Mouse (Mus musculus): ENCODE measurements at regions not wholly inside any gene's neighbourhood (a gene's known extent, or its start where the extent isn't known, plus 50 kb on each side); places are given as distances from the start of the nearest gene placed in this dataset.

- no peak for DNase-seq (ENCODE audit: low spot score in 2 of 2)
- intact Hi-C loops (cut with DNase I): no loop called here
Observed at GRCm38 (mm10) chr10:115664567-115664966, 77.0 kb upstream of the Lgr5 start.

GRCm38 (mm10) chr10:115676661-115677060 lies 89.1 kb upstream of the Lgr5 start:
- intact Hi-C loops (cut with DNase I): no loop called here
- no peak for DNase-seq (ENCODE audit: low spot score in 2 of 2)

DNA sequence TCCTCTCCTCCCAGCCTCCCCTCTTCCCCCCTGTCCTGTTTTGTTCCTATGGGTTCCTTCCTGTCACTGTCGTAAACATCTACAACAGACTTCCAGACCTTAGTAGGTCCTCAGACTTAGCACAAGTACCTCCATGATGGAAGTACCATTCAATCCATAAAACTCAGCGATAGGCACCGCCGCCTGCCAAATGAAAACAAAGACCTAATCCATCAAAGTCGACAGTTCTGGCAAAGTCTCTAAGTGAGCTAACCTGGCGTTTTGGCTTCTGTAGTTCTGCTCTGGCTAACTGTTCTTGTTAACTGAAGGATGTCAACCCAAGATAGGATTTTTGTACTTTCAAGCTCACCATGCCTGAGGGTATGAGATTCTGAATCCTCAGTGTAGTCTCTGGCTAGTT lies 93.5 kb upstream of the Lgr5 start:
- intact Hi-C loops (cut with DNase I): no loop called here

DNA sequence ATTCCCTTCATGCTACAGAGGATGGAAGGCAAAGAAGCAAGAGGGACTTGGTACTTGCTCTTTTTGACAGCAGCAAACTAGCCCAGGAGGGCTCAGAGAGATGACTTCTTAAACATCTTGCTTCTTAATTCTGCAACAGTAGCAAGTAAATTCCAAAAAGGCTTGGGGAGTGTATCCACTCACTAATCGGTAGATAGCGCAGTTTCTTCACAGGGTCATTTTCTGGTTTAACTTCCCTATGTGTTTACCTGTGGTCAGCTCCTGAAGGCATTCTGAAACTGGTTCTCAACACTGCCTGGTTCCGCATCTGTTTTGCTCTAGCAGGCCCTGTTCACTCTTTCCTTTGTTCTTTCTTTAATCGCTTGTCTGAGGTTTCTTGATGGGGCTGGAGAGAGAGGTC lies 104.4 kb upstream of the Lgr5 start:
- intact Hi-C loops (cut with DNase I): no loop called here
- DNase-seq (ENCODE audit: low spot score in 2 of 2): no peak

More for the DNA sequence above, 93.5 kb upstream of the Lgr5 start:
- DNase-seq (ENCODE audit: low spot score in 2 of 2): no peak

- intact Hi-C loops (cut with DNase I): no loop called here
- no peak for DNase-seq (ENCODE audit: low spot score in 2 of 2)
Observed at GRCm38 (mm10) chr10:115693986-115694833, 106.6 kb upstream of the Lgr5 start.

- intact Hi-C loops (cut with DNase I): no loop called here
- DNase-seq (ENCODE audit: low spot score in 2 of 2): no peak
Observed at GRCm38 (mm10) chr10:115702358-115702757, 114.3 kb upstream of the Tspan8 start.

DNA sequence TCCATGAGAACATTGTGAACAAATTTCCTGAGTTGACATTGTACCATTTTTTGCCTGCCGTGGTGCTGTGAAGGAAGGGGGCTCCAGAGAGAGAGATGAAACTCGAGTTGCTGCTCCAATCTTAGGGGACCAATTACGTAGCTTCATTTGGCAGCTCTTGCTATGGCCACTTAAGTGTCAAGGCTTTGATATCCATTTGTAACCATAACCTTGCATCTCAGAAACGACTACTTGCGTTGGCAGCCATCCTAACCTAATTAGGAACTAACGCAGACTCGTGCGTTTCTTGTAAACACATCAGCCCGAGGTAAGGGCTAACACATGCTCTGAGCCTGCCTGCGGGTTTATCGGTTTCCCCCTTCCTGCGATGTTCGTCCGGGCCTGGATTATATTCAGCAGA lies 108.0 kb upstream of the Tspan8 start:
- intact Hi-C loops (cut with DNase I): no loop called here
- DNase-seq (ENCODE audit: low spot score in 2 of 2): no peak

- peak in 1 of 2 experiments; percentile 19 for DNase-seq (ENCODE audit: low spot score in 2 of 2)
- intact Hi-C loops (cut with DNase I): no loop called here
Observed at GRCm38 (mm10) chr10:115713896-115714295, 102.7 kb upstream of the Tspan8 start.

DNA sequence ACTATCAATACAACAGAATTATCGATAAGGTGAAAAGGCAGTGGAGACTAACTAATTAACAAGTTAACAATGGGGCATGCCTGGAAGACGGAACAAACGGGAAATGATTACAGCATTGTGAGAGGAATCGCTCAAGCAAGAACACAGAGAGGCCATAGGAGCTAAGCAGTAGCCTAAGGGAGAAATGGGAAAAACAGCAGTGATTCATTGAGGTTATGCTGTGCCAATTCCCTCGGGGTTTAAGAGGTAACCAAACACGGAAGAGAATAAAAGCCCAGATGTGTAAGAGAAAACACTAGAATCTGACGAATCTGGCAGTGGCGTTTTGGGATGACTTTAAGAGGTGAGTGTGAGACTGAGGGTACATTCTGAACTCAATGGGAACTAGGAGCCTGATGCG lies 100.5 kb upstream of the Tspan8 start:
- intact Hi-C loops (cut with DNase I): no loop called here
- no peak for DNase-seq (ENCODE audit: low spot score in 2 of 2)

DNA sequence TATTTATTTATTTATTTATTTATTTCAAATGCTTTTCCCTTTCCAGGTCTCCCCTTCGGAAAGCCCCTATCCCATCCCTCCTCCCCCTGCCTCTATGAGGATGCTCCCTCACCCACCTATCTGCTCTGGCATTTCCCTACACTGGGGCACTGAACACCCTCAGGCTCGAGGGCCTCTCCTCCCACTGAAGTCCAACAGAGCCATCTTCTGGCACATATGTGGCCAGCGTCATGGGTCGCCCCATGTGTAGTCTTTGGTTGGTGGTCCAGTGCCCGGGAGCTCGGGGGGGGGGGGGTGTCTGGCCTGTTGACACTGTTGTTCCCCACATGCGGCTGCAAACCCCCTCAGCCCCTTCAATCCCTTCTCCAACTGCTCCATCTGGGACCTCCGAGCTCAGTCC lies 99.6 kb upstream of the Tspan8 start:
- intact Hi-C loops (cut with DNase I): no loop called here
- DNase-seq (ENCODE audit: low spot score in 2 of 2): no peak

DNA sequence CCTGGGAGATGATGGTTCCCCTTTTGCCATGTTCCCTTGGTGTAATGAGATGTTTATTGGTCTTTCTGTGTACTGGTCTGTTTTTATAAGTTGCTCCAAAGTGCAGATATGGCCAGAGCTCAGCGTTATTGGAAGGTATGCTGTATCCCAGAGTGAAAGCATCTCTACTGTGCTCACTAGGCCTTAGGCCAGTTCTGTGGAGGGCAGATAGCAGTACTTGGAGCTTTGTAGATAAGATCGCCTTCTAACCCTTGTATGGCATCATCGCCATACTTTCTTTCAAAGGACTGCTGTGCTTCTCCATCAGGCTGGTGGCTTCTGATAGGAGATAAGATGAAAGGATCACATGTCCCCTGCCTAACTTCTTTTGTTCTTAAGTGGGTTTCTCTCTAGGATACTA lies 94.0 kb upstream of the Tspan8 start:
- intact Hi-C loops (cut with DNase I): no loop called here
- DNase-seq (ENCODE audit: low spot score in 2 of 2): no peak

DNA sequence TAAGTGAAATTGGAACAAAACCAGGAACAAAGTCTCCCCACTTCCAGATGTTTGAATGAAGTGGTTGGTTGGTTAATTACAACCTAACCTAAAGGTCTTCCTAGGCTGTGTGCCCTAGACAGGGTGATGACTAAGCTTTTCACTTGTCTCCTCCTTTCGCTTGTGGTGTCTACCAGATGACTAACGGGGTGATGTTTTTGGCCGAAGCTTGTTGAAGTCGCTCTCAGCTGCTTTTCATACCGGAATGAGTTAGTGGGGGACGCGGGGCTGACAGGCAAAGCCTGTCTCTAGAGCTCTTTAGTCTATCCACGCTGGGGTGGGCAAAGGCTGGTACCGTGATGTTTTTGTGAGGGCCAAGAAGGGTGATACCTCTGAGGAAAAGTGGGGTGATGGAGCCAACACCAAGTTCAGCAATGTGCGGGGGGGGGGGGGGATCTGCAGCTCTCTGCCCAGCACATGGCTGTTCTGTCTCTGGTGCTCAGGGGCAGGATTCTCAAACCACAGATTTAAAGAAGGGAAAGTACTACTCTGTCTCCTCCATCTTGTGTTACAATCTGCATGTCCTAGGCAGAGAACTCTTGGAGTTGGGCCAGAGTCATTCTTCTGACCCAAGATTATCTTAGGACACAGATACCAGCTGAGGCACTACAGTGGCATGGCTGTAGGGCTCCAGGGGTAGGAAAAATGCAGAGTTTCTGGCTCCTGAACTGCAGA lies 73.8 kb upstream of the Tspan8 start:
- no peak for DNase-seq (ENCODE audit: low spot score in 2 of 2)
- intact Hi-C loops (cut with DNase I): no loop called here

DNA sequence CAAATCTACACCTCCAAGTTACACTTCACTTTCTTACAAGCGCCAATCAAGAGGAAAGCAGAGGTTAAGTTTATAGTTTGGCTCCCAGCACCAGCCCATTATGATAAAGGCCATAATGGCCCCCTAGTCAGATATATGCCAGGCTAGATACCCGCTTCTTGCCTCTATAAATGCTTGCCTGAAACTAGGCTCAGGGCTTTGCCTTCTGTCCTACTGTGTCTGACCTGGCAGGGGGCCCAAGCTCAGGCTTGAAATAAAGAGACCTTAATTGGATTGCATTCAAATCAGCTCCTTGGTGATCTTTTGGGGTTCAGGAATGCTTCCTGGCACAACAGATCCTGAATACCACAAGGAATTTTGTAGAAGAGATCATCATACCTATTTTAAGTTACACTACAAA lies 66.8 kb upstream of the Tspan8 start:
- no peak for DNase-seq (ENCODE audit: low spot score in 2 of 2)
- intact Hi-C loops (cut with DNase I): no loop called here

DNA sequence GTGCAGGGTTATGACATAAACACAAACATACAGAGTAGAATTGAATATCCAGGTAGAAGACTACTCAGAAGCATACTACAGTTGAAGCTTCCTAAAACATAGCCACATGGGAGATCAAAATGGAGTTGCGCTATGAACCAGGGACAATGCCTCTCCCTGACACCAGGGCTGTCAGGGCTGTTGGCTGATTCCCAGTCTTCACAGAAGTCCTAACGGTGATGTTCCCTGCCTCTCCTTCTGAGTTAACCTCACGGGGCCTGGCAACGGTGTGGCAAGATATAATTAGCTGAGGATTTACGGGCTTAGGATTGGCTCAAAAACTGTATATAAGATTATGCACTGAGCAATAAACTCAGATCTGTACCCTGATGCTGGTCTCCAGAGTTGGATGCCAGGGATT lies 66.4 kb upstream of the Tspan8 start:
- no peak for DNase-seq (ENCODE audit: low spot score in 2 of 2)
- intact Hi-C loops (cut with DNase I): no loop called here

DNA sequence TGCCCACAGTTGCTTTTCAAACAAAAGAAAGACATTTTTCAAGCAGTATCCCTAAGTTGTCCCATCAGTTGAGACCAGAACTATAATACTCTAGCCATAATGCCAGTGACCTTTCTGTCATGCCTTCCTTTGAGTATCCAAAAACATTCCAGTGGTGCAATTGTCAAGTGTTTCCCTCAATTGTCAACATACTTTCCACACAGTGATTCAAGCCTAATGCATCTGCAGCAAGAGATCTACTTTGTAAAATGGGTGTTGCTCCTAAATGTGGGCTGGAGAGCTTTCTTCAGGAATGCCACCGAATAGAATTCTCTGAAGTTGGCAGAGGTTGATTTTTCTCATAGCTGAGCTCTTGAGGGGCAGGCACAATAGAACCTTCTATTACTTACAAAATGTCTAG lies 58.0 kb upstream of the Tspan8 start:
- no peak for DNase-seq (ENCODE audit: low spot score in 2 of 2)
- intact Hi-C loops (cut with DNase I): no loop called here

Data from left cerebral cortex, postnatal 25 days (tissue).